In the genomic region with DNA sequence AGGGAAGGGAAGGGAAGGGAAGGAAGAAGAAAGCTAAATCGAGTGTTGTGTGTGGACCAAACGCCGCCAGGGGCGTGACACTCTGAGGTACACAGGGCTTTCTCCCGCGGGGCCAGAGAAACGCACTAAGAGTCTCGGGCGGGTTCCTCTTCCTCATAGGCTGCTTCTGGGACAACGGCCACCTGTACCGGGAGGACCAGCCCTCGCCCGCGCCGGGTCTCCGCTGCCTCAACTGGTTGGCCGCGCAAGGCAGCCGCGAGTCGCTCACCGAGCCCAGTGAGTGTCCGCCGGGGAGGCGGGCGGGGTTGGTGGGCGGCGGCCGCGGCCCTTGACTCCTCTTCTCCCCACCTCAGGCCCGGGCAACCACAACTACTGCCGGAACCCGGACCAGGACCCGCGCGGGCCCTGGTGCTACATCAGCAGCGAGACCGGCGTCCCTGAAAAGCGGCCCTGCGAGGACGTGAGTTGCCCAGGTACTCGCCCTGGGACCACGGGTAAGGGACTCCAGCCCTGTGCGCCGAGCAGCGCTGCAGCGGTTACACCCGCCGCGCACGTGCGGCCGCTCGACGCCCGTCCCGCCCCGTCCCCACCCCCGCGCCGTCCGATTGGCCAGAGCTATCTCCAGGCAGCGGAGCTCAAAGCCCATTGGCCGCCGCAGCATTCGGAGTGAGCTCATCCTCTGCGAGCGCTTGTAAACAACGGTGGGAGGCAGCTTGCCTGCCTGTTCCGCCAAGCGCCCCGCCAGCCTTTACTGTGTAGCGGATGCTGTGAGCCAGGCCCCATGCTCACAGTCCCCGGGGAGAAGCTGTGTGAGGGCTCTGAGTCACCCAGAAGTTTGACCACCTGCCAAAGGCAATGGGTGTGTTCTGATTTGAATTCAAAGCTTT, we compare ENCODE assay signal across 8 mouse cellular contexts. TPM values are rescaled to one million over a fixed set of nuclear protein-coding genes. Genes with fewer than 3 reads are reported as not detected.
DNase-seq lines count a peak whose midpoint lies in the region; ATAC-seq and TF ChIP-seq lines count a peak whose summit lies in the region.

No protein-coding gene starts in this region.

- peak overlapping the region; percentile 46 for H3K9ac ChIP-seq in embryonic facial prominence, embryonic 12.5 days
- peak overlapping the region; percentile 48 for H3K9ac ChIP-seq in limb, embryonic 11.5 days (ENCODE audit: low read length)
- peak overlapping the region; percentile 75 for H3K9ac ChIP-seq in midbrain, embryonic 13.5 days (replicated peaks)

- peak overlapping the region; percentile 43 for H3K4me3 ChIP-seq in embryonic facial prominence, embryonic 12.5 days
- H3K4me3 ChIP-seq in kidney, adult 2 months (ENCODE audit: insufficient read depth, low read depth, low read length) = peak overlapping the region; percentile 60
- H3K4me3 ChIP-seq in limb, embryonic 11.5 days (ENCODE audit: low read depth, low read length) = peak overlapping the region; percentile 41
- H3K4me3 ChIP-seq in midbrain, embryonic 13.5 days (replicated peaks) = peak overlapping the region; percentile 61

- no peak for TF ChIP-seq CTCF in kidney, adult 2 months (conservative IDR thresholded peaks at IDR 0.05; ENCODE audit: insufficient read depth, insufficient read length, low read depth, low read length)

- H3K27ac ChIP-seq in embryonic facial prominence, embryonic 12.5 days = peak overlapping the region; percentile 46; the same call in 1 of the 2 replicates
- H3K27ac ChIP-seq in kidney, adult 2 months (ENCODE audit: insufficient read depth, low read depth, low read length) = peak overlapping the region; percentile 89
- no peak overlapping the region for H3K27ac ChIP-seq in limb, embryonic 11.5 days (replicated peaks; ENCODE audit: low read depth, low read length)
- H3K27ac ChIP-seq in midbrain, embryonic 13.5 days = peak overlapping the region; percentile 66

- H3K27me3 ChIP-seq in embryonic facial prominence, embryonic 12.5 days = no peaks in the 10 kb centered on the region
- no peaks in the 10 kb centered on the region for H3K27me3 ChIP-seq in kidney, adult 2 months (replicated peaks; ENCODE audit: control insufficient read depth, insufficient read depth, low read length)
- no peaks in the 10 kb centered on the region for H3K27me3 ChIP-seq in limb, embryonic 11.5 days (ENCODE audit: control insufficient read depth, insufficient read depth, low read length)
- 0 out of 2 replicates have a peak, but pooled peaks cover 5% of the 10 kb centered on the region for H3K27me3 ChIP-seq in midbrain, embryonic 13.5 days

- H3K4me2 ChIP-seq in embryonic facial prominence, embryonic 12.5 days (replicated peaks) = peak overlapping the region; percentile 92
- H3K4me2 ChIP-seq in limb, embryonic 11.5 days (ENCODE audit: low read depth, severe bottlenecking) = peak overlapping the region; percentile 92
- peak overlapping the region; percentile 99 for H3K4me2 ChIP-seq in midbrain, embryonic 13.5 days (replicated peaks)

- peaks cover 25% of the 10 kb centered on the region for H3K4me1 ChIP-seq in embryonic facial prominence, embryonic 12.5 days
- H3K4me1 ChIP-seq in kidney, adult 2 months (ENCODE audit: control insufficient read depth, insufficient read depth, low read length) = peaks cover 13% of the 10 kb centered on the region; the same call in 1 of the 2 replicates
- peaks cover 3% of the 10 kb centered on the region; the same call in 1 of the 2 replicates for H3K4me1 ChIP-seq in limb, embryonic 11.5 days (ENCODE audit: control insufficient read depth, insufficient read depth, low read length)
- H3K4me1 ChIP-seq in midbrain, embryonic 13.5 days (replicated peaks) = peaks cover 36% of the 10 kb centered on the region

- WGBS in embryonic facial prominence, embryonic 12.5 days = 1% methylated on average over 75 of the region's 75 CpGs
- WGBS in kidney, adult 2 months = 1% methylated on average over 75 of the region's 75 CpGs
- WGBS in limb, embryonic 11.5 days = under 1% methylated on average over 66 of the region's 75 CpGs
- under 1% methylated on average over 72 of the region's 75 CpGs for WGBS in midbrain, embryonic 13.5 days

- no peaks in the 10 kb centered on the region for H3K9me3 ChIP-seq in embryonic facial prominence, embryonic 12.5 days
- no peaks in the 10 kb centered on the region for H3K9me3 ChIP-seq in limb, embryonic 11.5 days (ENCODE audit: control insufficient read depth, low read length)
- H3K9me3 ChIP-seq in midbrain, embryonic 13.5 days = no peaks in the 10 kb centered on the region

- no peaks in the 10 kb centered on the region for H3K36me3 ChIP-seq in embryonic facial prominence, embryonic 12.5 days
- H3K36me3 ChIP-seq in kidney, adult 2 months (ENCODE audit: control insufficient read depth, insufficient read depth, low read length) = no peaks in the 10 kb centered on the region
- no peaks in the 10 kb centered on the region for H3K36me3 ChIP-seq in limb, embryonic 11.5 days (ENCODE audit: control insufficient read depth, insufficient read depth, low read length)
- H3K36me3 ChIP-seq in midbrain, embryonic 13.5 days = 0 out of 2 replicates have a peak, but pooled peaks cover 10% of the 10 kb centered on the region

- peak; percentile 37 for TF ChIP-seq POLR2A in kidney, adult 2 months (IDR thresholded peaks at IDR 0.05; ENCODE audit: low read depth, low read length)

- ATAC-seq in embryonic facial prominence, embryonic 12.5 days (ENCODE audit: insufficient number of reproducible peaks, insufficient read depth, low FRiP score, low TSS enrichment) = peak; percentile 94
- peak; percentile 92 for ATAC-seq in limb, embryonic 11.5 days (ENCODE audit: insufficient number of reproducible peaks, low FRiP score, low TSS enrichment, low read depth)
- ATAC-seq in midbrain, embryonic 13.5 days = peak; percentile 98

- peak; percentile 97 for DNase-seq in 3134 (ENCODE audit: extremely low read depth, insufficient read length, low spot score)
- DNase-seq in adrenal gland, postnatal 25 days = peak; percentile 94
- DNase-seq in heart, adult 18-20 months = peak; percentile 94 to 98
- peak; percentile 95 for DNase-seq in kidney, adult 2 months
- peak; percentile 93 for DNase-seq in limb, embryonic 11.5 days (ENCODE audit: low spot score)
- peak; percentile 77 for DNase-seq in spleen, adult 12 weeks (ENCODE audit: low spot score)

RNA-seq across cellular contexts. Expression of gene Pik3ip1, which starts 1.8 kb away (rescaled TPM):
- total RNA-seq in adrenal gland, postnatal 25 days (2021) = 13.1 and 18.5 TPM in 2 replicates
- polyA plus RNA-seq in embryonic facial prominence, embryonic 12.5 days (2016; fragmentation: Nextera tagmentation; extraction: Ambion mirVana) = 12.4 and 15.1 TPM in 2 replicates
- 10 to 100 TPM; 45.2 to 51.2 TPM for total RNA-seq in heart, adult 18-20 months (2021)
- polyA plus RNA-seq in kidney, adult 2 months (2012; rRNA removed) = 8.5 and 12.6 TPM in 2 replicates
- polyA plus RNA-seq in limb, embryonic 11.5 days (2014; fragmentation: Nextera tagmentation; extraction: Ambion mirVana) = 10.2 and 11.5 TPM in 2 replicates
- polyA plus RNA-seq in midbrain, embryonic 13.5 days (2015; fragmentation: Nextera tagmentation; extraction: Ambion mirVana) = 24.2 and 25.1 TPM in 2 replicates

RNA-seq across cellular contexts. Expression of gene Patz1, which starts 43.3 kb away (rescaled TPM):
- 33.2 and 51.0 TPM in 2 replicates for total RNA-seq in adrenal gland, postnatal 25 days (2021)
- 84.3 and 85.3 TPM in 2 replicates for polyA plus RNA-seq in embryonic facial prominence, embryonic 12.5 days (2016; fragmentation: Nextera tagmentation; extraction: Ambion mirVana)
- 10 to 100 TPM; 19.4 to 23.1 TPM for total RNA-seq in heart, adult 18-20 months (2021)
- 36.3 and 43.1 TPM in 2 replicates for polyA plus RNA-seq in kidney, adult 2 months (2012; rRNA removed)
- 64.6 and 72.3 TPM in 2 replicates for polyA plus RNA-seq in limb, embryonic 11.5 days (2014; fragmentation: Nextera tagmentation; extraction: Ambion mirVana)
- 94.6 and 106 TPM in 2 replicates for polyA plus RNA-seq in midbrain, embryonic 13.5 days (2015; fragmentation: Nextera tagmentation; extraction: Ambion mirVana)
